Mouse (Mus musculus) bone marrow macrophage, adult 2 months (primary cell): Measurements from ENCODE around the gene 4930451I11Rik. TPM values are rescaled to one million over a fixed set of nuclear protein-coding genes. Genes with fewer than 3 reads are reported as not detected.

ENCODE experiments used
- H3K27ac ChIP-seq: 2 replicates; pipeline ENCODE4 v1.5.1; 2012; ENCODE audit warnings: low read depth, low read length; ENCODE audit not compliant: insufficient read depth
- H3K4me1 ChIP-seq: 2 replicates; pipeline ENCODE4 v1.6.1; 2012; ENCODE audit warnings: low read length; ENCODE audit not compliant: control insufficient read depth, insufficient read depth
- H3K4me3 ChIP-seq: 2 replicates; pipeline ENCODE4 v1.5.1; 2012; ENCODE audit warnings: mild to moderate bottlenecking, low read length, moderate library complexity; ENCODE audit not compliant: insufficient read depth
- CTCF ChIP-seq: IDR thresholded peaks from 2 replicates; pipeline ENCODE4 v1.5.1; 2012; ENCODE audit warnings: low read depth, mild to moderate bottlenecking, low read length, moderate library complexity
- POLR2A ChIP-seq: IDR thresholded peaks from 2 replicates; pipeline ENCODE4 v1.6.1; 2012; ENCODE audit warnings: mild to moderate bottlenecking, low read depth, low read length, borderline replicate concordance
- polyA plus RNA-seq: library from polyadenylated mRNA; stranded (reverse); fragments of >200 nt; gene quantifications from 2 replicates; pipeline ENCODE4 v1.2.4, GENCODE M21; 2012; ENCODE audit not compliant: missing spikeins, insufficient read depth, insufficient read length

4930451I11Rik gene
- polyA plus RNA-seq = not detected in 2 replicates

- H3K4me3 ChIP-seq = no peak within 1 kb of the TSS
- peaks cover 2% of the 10 kb centered on the region for H3K4me1 ChIP-seq
- no peak within 1 kb of the TSS for H3K27ac ChIP-seq
- TF ChIP-seq CTCF (no peak), POLR2A (no peak)
Measured at GRCm38 (mm10) chr7:126831539-126831938, at the start of gene 4930451I11Rik. Gene 4930451I11Rik, minus strand, starts transcription at chr7:126831639.

- Histone ChIP-seq H3K4me3 (no peak overlapping the region), H3K27ac (no peak overlapping the region), H3K4me1 (peaks cover 41% of the 10 kb centered on the region)
- TF ChIP-seq POLR2A (no peak), CTCF (no peak)
Measured at GRCm38 (mm10) chr7:126881040-126881439, 49.6 kb upstream of the 4930451I11Rik start.

- Histone ChIP-seq H3K4me3 (no peak overlapping the region), H3K27ac (peak overlapping the region; percentile 29; the same call in 1 of the 2 replicates), H3K4me1 (peaks cover 23% of the 10 kb centered on the region)
- TF ChIP-seq POLR2A (no peak), CTCF (no peak)
Measured at GRCm38 (mm10) chr7:126877239-126877638, 45.8 kb upstream of the 4930451I11Rik start.

GRCm38 (mm10) chr7:126870520-126870891, 39.1 kb upstream of the 4930451I11Rik start:
- Histone ChIP-seq H3K4me3 (no peak overlapping the region), H3K27ac (no peak overlapping the region), H3K4me1 (peaks cover 9% of the 10 kb centered on the region; the same call in 1 of the 2 replicates)
- TF ChIP-seq POLR2A = no peak
- TF ChIP-seq CTCF = no peak

- H3K4me1 ChIP-seq = peaks cover 9% of the 10 kb centered on the region; the same call in 1 of the 2 replicates
- no peak for TF ChIP-seq POLR2A
- no peak for TF ChIP-seq CTCF
Measured at GRCm38 (mm10) chr7:126869780-126870519, 38.5 kb upstream of the 4930451I11Rik start.

GRCm38 (mm10) chr7:126868003-126868402, 36.6 kb upstream of the 4930451I11Rik start:
- Histone ChIP-seq H3K4me1 (peaks cover 15% of the 10 kb centered on the region), H3K27ac (no peak overlapping the region), H3K4me3 (no peak overlapping the region)
- no peak for TF ChIP-seq POLR2A
- TF ChIP-seq CTCF = no peak

More at GRCm38 (mm10) chr7:126869780-126870519, 38.5 kb upstream of the 4930451I11Rik start:
- no peak overlapping the region for H3K4me3 ChIP-seq
- H3K27ac ChIP-seq = no peak overlapping the region

- TF ChIP-seq CTCF (no peak), POLR2A (no peak)
Measured at GRCm38 (mm10) chr7:126867534-126867933, 36.1 kb upstream of the 4930451I11Rik start.

GRCm38 (mm10) chr7:126863791-126864190, 32.4 kb upstream of the 4930451I11Rik start:
- TF ChIP-seq CTCF (no peak), POLR2A (no peak)
- Histone ChIP-seq H3K4me3 (0 out of 2 replicates have a peak overlapping the region, but pooled peaks have one; percentile 83), H3K4me1 (peaks cover 14% of the 10 kb centered on the region), H3K27ac (no peak overlapping the region)

More at GRCm38 (mm10) chr7:126867534-126867933, 36.1 kb upstream of the 4930451I11Rik start:
- no peak overlapping the region for H3K4me3 ChIP-seq
- H3K27ac ChIP-seq = no peak overlapping the region
- H3K4me1 ChIP-seq = peaks cover 17% of the 10 kb centered on the region

GRCm38 (mm10) chr7:126862147-126862784, 30.8 kb upstream of the 4930451I11Rik start, which contains the start of gene Ino80e:
Gene Ino80e, minus strand, starts transcription at chr7:126862377.
- Histone ChIP-seq H3K4me1 (peaks cover 8% of the 10 kb centered on the region), H3K27ac (peak within 1 kb of the TSS; percentile 64), H3K4me3 (peak within 1 kb of the TSS; percentile 83)
- TF ChIP-seq CTCF (no peak), POLR2A (no peak)

- Histone ChIP-seq H3K27ac (peak within 1 kb of the TSS; percentile 64), H3K4me1 (peaks cover 8% of the 10 kb centered on the region), H3K4me3 (peak within 1 kb of the TSS; percentile 83)
- no peak; the same call in 1 of the 2 replicates for TF ChIP-seq POLR2A
- TF ChIP-seq CTCF = no peak
Measured at GRCm38 (mm10) chr7:126861429-126862130, 30.1 kb upstream of the 4930451I11Rik start, which contains the start of gene Hirip3. Gene Hirip3, plus strand, starts transcription at chr7:126861972.
